Mouse (Mus musculus) small intestine, adult 2 months (tissue): ENCODE data around the gene Stpg3.

Experiments
- CTCF ChIP-seq: fragments of 200-500 bp; IDR thresholded peaks from 2 replicates; pipeline ENCODE4 v1.5.1; 2012; ENCODE audit warnings: low read depth, mild to moderate bottlenecking, control low read depth, inconsistent platforms, low read length, moderate library complexity, mixed read lengths; ENCODE audit not compliant: insufficient replicate concordance, insufficient read length; ENCODE audit errors: extremely low read depth
- POLR2A ChIP-seq: fragments of 200-500 bp; IDR thresholded peaks from 2 replicates; pipeline ENCODE4 v1.6.1; 2012; ENCODE audit warnings: low read depth, mild to moderate bottlenecking, control low read depth, inconsistent platforms, low read length, moderate library complexity

GRCm38 (mm10) chr2:25183336-25183735 is 31.1 kb downstream of the Stpg3 start:
- TF ChIP-seq CTCF (no peak), POLR2A (no peak)
